Mouse (Mus musculus) heart, adult 18-20 months (tissue): Measurements from ENCODE around the gene Ppt2. TPM values are rescaled to one million over a fixed set of nuclear protein-coding genes. Genes with fewer than 3 reads are reported as not detected.

Source experiments
- DNase-seq, 2 experiments: peaks; one replicate each; pipeline ENCODE4 v3.0.0; 2021 to 2022; ENCODE audit warnings: mixed read lengths in 1 of 2
- total RNA-seq, 2 experiments: library from RNA; stranded (reverse); gene quantifications; 2 replicates each; pipeline ENCODE4 v1.2.3; 2021

Ppt2 gene
- total RNA-seq, 2 experiments from 2014 or later: 55.5 to 55.8 TPM

DNA sequence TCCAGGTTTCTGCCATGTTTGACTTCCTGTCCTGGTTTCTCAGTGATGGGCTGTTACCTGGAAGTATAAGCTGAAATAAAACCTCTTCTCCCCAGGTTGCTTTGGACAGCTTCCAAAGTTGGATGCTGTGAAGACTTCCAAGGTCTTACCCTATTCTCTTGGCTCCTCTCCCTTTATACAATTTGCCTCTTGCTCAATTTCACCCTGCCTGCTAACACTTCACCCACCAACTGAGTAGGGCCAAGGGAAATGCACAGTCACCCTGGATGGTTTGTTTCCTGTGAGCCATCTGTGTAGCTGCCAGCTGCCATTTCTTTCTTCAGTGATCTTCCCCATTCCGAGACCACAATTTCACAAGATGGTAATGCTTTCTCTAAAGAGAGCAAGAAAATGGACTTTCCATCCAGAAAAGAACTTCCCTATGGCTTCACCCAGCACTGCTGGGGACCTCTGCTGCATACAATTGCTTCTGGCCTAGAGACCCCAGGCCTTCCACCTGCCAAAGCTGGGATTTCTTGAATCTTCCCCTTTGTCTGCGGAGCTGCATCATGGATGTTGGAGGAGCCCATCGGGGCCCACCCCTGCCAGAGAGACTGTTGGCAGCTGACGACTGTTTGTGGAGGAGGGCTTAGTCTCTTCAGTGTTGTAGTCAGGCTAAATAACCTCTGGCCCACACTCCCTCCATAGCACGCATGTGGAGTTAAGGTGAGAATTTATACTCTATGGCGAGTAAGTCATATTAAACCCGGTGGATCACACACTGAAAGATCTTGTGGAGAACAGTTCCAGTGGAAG lies 11.3 kb upstream of the Ppt2 start:
- DNase-seq: no peak

DNA sequence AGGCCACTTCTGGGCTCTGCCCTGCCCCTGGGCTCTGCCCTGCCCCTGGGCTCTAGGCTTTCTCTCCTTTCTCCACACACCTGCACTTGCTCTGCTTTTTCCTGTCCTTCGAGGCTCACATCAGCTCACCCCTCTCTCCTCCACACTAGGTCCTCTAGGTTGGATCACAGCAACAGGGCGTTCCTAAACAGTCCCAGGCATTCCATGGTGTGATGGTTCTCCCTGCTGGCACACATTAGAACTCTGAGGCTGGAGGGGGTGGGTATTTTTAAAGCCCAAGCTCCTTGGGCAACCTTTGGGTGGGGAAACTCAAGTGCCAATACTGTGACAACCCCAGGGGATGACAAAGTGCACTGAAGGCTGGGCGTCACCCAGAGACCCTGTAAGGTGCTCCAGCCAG lies 9.1 kb upstream of the Ppt2 start:
- no peak for DNase-seq

GRCm38 (mm10) chr17:34635671-34636070 lies 7.4 kb upstream of the Ppt2 start:
- no peak for DNase-seq

- DNase-seq: peak; percentile 91 to 93
Observed at GRCm38 (mm10) chr17:34632261-34632691, 4.0 kb upstream of the Ppt2 start.

DNA sequence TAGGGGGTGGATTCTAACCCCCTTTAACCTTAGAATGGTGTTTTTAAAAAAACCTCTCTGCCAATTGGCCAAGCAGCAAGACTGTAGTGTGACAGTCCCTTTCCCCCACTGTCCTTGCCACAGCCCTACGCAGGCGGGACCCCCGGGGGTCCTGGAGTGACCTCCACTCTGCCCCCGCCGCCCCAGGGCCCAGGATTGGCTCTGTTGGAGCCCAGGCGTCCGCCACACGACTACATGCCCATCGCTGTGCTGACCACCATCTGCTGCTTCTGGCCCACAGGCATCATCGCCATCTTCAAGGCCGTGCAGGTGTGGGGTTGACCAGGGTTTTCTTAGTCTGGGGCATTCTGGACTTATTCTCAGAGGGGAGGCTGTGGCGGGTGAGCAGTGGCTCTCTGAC lies 3.3 kb upstream of the Ppt2 start:
- no peak for DNase-seq

GRCm38 (mm10) chr17:34630761-34631301 lies 2.5 kb upstream of the Ppt2 start:
- no peak for DNase-seq

DNA sequence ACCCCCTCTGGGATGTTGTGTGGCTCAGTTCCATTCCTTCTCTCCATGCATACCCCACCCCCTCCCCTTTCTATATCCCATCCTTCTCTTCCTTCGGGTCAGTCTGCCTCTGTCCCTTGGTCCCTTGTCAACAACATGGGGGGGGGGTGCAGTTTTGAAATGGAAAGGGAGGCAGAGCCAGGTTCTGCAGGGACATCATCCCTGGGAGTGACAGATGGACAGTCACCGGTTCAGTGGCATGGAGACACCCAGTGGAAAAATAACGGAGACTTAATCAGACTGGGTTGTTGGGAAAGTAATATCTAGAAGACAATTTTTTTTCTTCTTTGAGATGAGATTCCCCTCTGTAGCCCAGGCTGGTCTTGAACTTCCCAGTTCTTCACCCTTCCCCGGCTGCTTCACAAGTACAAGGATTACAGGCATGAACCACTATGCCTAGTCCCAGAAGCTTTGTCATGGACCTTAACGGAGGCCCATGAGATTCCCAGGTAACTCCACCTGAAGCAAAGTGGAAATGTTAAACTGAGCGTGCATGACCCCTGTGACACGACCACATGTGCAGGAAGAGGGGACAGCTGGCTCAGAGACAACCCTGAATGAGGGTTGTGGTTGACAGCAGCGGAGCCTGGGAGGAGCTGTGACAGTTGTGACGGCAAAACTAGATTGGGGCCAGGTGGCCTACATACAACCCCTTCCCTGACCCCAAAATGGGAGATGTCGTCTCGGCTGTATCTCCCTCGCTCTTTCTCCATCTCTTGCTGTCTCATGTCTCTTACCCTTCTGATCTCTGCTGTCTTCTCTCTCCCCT lies 1.7 kb upstream of the Ppt2 start:
- no peak for DNase-seq

GRCm38 (mm10) chr17:34629221-34629751 lies 976 bp upstream of the Ppt2 start, which contains the start of gene Prrt1:
Gene Prrt1, plus strand, starts transcription at chr17:34629533.
- DNase-seq: peak in 1 of 2 experiments; percentile 44

GRCm38 (mm10) chr17:34628644-34628967 lies 296 bp upstream of the Ppt2 start:
- no peak for DNase-seq

DNA sequence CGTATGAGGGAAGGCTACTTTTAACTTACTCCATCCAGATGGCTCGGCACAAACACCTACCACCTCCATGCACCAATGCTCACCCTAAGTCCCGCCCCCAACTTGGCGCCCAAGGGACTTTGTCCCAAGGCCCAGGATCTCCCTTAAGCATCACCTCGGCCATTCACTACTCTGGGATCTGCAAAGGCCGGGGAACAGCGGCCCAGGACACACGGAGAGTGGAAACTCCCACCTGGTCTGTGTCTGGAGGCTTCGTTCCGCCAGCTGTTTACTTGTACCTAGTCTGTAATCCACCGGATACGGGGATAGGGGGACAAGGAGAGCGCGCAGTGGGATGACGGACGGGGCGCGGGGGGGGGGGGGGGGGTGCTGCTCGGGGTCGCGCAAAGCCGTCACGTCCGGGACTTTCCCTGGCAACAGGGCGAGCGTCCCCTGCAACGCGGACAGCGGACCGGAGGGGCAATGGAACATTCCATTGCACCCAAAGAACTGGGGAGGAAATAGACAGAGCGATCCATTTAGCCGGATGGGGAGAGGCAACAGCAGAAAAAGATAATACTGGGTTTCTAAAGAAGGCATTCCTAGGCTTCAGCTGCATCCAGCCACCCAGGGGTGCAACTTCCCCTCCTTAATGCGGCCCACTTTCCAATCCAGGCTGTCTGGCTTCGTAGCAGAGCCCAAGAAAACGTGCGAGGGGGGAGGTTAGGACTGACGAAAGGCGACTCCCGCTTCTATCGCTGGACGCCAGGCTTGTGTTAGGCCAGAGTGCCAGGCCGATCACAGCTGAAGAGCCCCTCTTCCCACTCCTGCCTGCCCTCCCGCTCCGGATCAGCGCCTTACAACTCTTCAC lies 992 bp downstream of the Ppt2 start:
- peak; percentile 90 to 94 for DNase-seq

DNA sequence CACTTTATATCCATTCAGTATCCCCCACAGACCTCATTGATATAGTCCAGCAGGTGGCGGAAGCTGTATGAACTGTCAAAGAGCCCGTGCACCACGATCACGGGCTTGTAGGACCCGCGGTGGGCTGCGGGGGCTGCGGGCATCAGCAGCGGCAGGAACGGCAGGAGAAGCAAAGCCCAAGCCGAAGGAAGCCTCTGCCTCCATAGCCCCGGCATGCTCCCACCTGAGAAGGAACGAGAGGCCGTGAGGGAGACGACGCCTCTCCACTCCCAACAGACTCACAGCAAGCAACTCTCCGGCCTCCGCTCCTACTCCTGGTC lies 1.6 kb downstream of the Ppt2 start:
- no peak for DNase-seq

DNA sequence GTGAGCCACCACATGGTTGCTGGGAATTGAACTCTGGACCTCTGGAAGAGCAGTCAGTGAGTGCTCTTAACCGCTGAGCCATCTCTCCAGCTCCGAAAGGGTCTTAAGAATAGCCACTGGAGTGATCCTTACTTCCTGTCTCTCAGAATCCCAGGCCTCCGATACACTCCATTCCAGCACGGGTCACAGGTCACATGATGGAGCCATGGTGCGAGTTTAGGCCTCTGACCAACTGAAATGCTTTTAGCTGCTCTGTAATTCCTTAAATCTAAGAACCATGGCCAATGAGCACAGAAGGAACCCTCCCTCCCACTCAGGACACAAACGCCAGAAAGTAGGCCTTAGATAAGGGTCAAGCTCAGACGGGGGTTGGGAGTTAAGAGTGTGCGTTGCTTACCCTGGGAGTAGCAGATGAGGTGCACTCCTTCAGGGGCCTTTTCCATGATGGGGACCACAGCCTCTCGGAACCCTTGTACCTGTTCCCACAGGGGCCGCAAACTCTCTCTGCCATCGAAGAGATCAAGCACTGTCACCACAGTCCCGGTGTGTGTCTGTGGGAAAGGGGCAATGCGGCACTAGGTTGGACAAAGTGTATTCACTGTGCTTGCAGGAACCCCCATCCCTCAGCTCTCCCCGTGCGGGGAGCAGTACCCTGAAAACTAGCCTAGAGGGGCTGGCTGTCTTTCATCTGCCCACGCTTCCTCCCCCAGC lies 2.1 kb downstream of the Ppt2 start:
- no peak for DNase-seq

GRCm38 (mm10) chr17:34624981-34625380 lies 3.3 kb downstream of the Ppt2 start:
- no peak for DNase-seq

GRCm38 (mm10) chr17:34623161-34623560 lies 5.1 kb downstream of the Ppt2 start:
- no peak for DNase-seq

- DNase-seq: no peak
Observed at GRCm38 (mm10) chr17:34621006-34621405, 7.3 kb downstream of the Ppt2 start.

GRCm38 (mm10) chr17:34618999-34619398 lies 9.3 kb downstream of the Ppt2 start:
- DNase-seq: peak; percentile 71 to 89

DNA sequence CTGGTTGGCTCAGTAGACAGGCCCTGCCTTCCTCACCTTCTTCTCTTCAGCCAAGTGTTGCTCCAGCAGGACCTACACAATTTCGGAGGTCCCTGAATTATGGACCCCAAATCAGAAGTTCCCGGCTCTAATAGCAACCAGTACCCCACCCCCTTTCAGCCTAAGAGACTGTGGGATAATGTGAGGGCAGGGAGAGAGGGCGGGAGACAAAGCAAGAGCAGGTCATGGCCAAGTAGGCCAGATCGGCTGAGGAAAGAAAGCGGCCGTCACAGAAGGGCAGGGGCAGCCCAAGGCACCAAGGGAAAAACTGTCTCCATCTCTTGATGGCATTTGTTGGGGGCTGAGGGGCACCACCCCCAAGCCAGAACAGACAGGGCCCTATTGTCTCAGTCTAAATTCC lies 12.4 kb downstream of the Ppt2 start, which contains the start of gene Egfl8:
Egfl8 (minus strand) TSS at position 101 of the 400 bp plus-strand sequence.
- DNase-seq: no peak

DNA sequence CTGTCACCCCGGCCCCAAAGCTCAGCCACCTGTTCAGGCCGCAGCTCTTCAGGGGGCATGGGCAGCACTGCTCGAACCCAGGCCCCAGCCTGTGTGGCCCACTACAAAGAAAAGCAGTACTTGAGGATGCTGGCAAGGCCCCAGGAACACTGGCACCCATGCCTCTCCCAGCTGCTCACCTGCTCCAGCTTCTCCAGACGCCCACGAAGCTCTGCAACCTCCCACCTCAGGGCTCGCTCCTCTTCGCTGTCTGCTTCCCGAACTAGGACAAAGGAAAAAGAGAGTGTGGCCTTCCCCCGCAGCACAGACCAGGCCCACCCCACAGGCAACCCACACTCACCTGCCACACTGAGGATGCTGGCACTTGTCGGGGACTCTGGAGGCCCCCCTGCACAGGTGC lies 14.5 kb downstream of the Ppt2 start:
- no peak for DNase-seq

- no peak for DNase-seq
Observed at GRCm38 (mm10) chr17:34613054-34613645, 15.2 kb downstream of the Ppt2 start.

DNA sequence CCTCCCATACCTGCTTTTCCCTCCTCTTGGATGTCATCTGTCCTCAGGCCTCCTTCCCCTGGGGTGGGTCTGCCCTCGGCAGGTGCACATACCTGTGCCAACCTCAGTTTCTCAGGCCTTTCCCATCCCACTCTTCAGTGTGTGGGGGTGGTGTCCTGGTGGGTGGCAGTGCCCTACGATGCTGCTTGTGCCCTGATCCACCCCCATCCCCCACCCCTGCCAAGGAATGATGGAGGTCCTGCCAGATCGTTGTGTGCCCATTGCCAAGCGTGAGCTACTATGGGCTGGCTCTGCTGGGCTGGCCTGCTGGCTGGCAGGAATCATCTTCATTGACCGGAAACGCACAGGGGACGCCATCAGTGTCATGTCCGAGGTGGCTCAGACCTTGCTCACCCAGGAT lies 17.3 kb downstream of the Ppt2 start:
- no peak for DNase-seq

GRCm38 (mm10) chr17:34607997-34608396 lies 20.3 kb downstream of the Ppt2 start:
- no peak for DNase-seq
